Mouse (Mus musculus) embryonic fibroblast, embryonic 13.5 days (primary cell): Measurements from ENCODE around the gene Gad1.

Experiments
- CTCF ChIP-seq: IDR thresholded peaks from 2 replicates; pipeline ENCODE4 v1.5.1; 2011; ENCODE audit warnings: mild to moderate bottlenecking, control low read depth, low read length, moderate library complexity, borderline replicate concordance; ENCODE audit not compliant: insufficient read depth
- POLR2A ChIP-seq: IDR thresholded peaks from 2 replicates; pipeline ENCODE4 v1.6.1; 2011; ENCODE audit warnings: low read depth, mild to moderate bottlenecking, control low read depth, low read length, moderate library complexity

DNA sequence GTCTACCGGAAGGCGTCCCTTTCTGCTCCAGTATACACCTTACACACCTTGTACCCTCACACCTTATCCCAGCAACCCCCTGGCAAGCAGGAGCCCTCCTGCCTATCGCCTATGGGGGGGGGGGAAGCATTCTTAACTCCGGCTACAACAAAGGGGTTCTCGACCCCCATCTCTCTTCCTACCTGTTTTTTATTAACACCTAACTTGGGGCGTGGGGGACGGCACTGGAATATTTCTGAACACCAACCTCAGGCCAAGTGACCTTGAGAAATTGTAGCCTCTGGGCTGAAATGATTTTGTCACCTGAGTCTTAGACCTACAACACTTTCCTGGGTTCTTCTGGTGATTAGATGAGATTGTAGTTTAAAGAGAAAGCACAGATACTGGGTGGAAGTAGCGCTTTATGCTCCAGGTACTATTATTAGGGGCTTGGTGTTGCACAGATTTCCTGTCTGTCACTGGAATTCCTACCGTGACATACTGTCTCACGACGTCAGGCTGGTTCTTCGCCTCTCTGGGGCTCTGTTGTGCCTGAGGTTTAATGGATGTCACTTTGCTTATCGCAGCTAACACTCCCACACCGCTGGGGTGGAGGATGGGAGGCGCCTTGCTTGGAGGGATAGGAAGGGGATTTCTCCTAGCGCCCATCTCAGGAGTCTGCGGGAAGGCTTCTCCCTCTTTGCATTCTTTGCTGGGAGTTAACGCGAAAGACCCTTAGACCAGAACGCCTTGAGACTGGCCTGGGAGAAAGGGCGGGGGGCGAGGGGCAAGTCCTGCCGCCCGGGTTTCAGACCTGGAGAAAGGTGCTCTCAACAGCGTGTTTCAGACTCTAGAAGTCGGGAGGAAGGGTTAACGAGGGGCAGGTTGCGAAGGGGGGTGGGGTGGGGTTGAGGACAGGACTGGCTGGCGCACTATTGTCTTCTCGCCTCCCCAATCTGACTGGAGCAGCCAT is 13.1 kb downstream of the Gad1 start:
- TF ChIP-seq CTCF, result no peak
- no peak for TF ChIP-seq POLR2A
